Mouse (Mus musculus): ENCODE results near the gene Wars. TPM values are rescaled to one million over a fixed set of nuclear protein-coding genes. Genes with fewer than 3 reads are reported as not detected.

Gene Wars
- polyA plus RNA-seq, 1 experiment from 2014 or later = 77.2 TPM

DNA sequence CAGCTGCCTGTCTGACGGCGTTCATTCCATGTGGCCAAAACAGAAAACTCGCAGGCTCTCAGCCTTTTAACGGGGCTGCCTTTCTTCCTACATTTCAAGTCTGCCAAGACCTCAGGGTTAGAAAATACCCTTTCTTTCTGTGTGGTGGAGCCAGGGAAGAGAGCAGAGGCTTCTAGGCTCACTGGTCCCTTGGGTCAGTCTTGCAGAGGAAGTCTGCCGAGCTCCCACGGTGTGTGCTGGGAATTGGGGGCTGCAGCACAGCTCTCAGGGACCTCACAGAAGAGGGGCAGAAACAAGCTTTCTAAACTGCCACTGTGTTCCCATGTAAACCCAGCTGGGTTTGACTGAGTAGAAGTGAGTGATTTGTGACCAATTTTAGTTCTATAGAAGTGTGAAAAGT lies 40.3 kb upstream of the Wars start:
- Histone ChIP-seq H3K27me3 (ENCODE audit: control insufficient read depth, insufficient read depth, low read length) (no peaks in the 10 kb centered on the region), H3K36me3 (ENCODE audit: control insufficient read depth, insufficient read depth, low read length) (no peaks in the 10 kb centered on the region), H3K4me2 (no peak overlapping the region), H3K9ac (ENCODE audit: low read depth, low read length) (no peak overlapping the region), H3K4me3 (ENCODE audit: low read depth, low read length) (no peak overlapping the region), H3K4me1 (ENCODE audit: control insufficient read depth, insufficient read depth, low read length) (0 out of 2 replicates have a peak, but pooled peaks cover 9% of the 10 kb centered on the region), H3K27ac (ENCODE audit: low read depth, low read length) (no peak overlapping the region), H3K9me3 (replicated peaks; ENCODE audit: control insufficient read depth, low read length) (no peaks in the 10 kb centered on the region)
- no peak for ATAC-seq (replicated peaks; ENCODE audit: insufficient number of reproducible peaks, low FRiP score, low TSS enrichment)
- 86% methylated on average over 6 of the region's 6 CpGs for WGBS (ENCODE audit: insufficient replicate concordance)

DNA sequence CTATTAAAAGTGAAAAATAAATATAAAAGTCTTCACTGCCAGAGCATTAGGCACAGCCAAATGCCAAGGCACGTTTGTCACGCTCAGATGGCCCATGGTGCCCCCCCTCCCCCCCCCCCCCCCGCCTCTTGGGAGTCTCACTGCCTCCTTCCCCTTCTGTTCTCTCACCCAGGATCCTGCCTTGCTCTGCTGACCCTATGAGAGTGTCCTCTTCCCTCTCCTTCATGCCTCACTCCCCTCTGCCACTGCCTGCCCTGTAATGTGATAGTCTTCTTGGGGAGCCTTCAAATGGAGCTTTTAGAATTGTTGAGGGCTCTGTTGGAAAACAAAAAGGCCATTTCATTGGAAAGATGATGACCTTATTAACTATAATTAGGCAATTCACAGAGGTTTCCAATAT lies 38.1 kb upstream of the Wars start:
- H3K4me2 ChIP-seq = no peak overlapping the region
- 54% methylated on average over 2 of the region's 3 CpGs for WGBS (ENCODE audit: insufficient replicate concordance)
- no peaks in the 10 kb centered on the region for H3K9me3 ChIP-seq (replicated peaks; ENCODE audit: control insufficient read depth, low read length)
- no peak overlapping the region for H3K27ac ChIP-seq (ENCODE audit: low read depth, low read length)
- H3K9ac ChIP-seq (ENCODE audit: low read depth, low read length) = no peak overlapping the region
- H3K36me3 ChIP-seq (ENCODE audit: control insufficient read depth, insufficient read depth, low read length) = no peaks in the 10 kb centered on the region
- no peak overlapping the region for H3K4me3 ChIP-seq (ENCODE audit: low read depth, low read length)
- 0 out of 2 replicates have a peak, but pooled peaks cover 9% of the 10 kb centered on the region for H3K4me1 ChIP-seq (ENCODE audit: control insufficient read depth, insufficient read depth, low read length)
- no peak for ATAC-seq (replicated peaks; ENCODE audit: insufficient number of reproducible peaks, low FRiP score, low TSS enrichment)
- no peaks in the 10 kb centered on the region for H3K27me3 ChIP-seq (ENCODE audit: control insufficient read depth, insufficient read depth, low read length)

DNA sequence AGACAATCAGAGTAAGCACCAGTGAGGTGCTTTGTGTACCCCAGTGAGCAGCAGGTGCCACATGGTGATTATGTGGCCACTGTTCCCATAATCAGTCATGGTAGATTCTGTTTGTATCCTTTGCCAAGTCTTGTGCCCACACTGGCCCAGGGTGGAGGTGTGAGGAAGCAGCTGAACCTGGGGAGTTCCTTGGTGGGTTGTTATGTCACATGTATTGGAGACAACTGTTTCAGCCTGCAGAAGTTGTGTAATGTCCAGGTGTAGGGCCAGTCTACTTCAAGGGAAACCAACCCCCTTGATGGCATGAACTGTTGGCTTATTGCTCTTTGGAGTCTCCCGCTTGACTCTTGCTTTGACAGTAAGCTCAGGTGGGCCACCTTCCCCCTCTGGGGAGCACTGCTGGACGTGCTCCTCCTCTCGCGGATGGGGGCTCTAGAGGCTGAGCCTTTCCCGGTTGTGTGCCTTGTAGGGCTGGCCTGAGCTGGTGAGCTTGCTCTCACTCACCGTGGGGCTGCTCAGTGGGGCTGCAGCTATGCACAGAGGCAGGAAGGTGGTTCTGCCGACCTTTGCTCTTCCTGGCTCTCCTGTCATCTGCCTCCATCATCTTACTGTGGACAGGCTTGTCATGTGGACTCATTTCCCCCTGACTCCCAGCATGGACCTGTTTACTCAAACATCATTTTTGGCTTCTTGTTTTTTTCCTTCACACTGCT lies 37.5 kb upstream of the Wars start:
- Histone ChIP-seq H3K4me1 (ENCODE audit: control insufficient read depth, insufficient read depth, low read length) (0 out of 2 replicates have a peak, but pooled peaks cover 4% of the 10 kb centered on the region), H3K27me3 (ENCODE audit: control insufficient read depth, insufficient read depth, low read length) (no peaks in the 10 kb centered on the region), H3K9me3 (replicated peaks; ENCODE audit: control insufficient read depth, low read length) (no peaks in the 10 kb centered on the region), H3K4me3 (ENCODE audit: low read depth, low read length) (no peak overlapping the region), H3K36me3 (ENCODE audit: control insufficient read depth, insufficient read depth, low read length) (no peaks in the 10 kb centered on the region), H3K27ac (ENCODE audit: low read depth, low read length) (no peak overlapping the region), H3K9ac (ENCODE audit: low read depth, low read length) (no peak overlapping the region), H3K4me2 (no peak overlapping the region)
- ATAC-seq (replicated peaks; ENCODE audit: insufficient number of reproducible peaks, low FRiP score, low TSS enrichment) = no peak
- 56% methylated on average over 7 of the region's 7 CpGs for WGBS (ENCODE audit: insufficient replicate concordance)

DNA sequence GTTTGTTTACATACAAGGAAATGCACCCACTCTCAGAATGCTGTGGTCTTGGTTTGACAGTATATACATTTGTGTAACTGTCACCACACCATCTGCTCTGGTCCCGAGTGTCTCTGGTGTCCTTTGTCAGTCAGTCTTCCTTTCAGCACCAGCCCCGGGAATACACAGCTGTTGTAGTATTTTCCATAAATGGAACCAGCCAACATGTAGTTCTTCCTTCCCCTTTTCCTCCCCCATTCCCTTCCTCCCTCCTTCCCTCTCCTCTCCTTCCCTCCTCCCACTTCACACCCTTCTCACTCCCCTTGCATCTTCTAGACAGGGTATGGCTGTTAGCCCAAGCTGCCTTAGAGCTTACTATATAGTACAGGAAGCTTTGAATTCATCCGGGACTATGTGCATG lies 35.5 kb upstream of the Wars start:
- H3K27ac ChIP-seq (ENCODE audit: low read depth, low read length) = no peak overlapping the region
- H3K27me3 ChIP-seq (ENCODE audit: control insufficient read depth, insufficient read depth, low read length) = no peaks in the 10 kb centered on the region
- 61% methylated on average over 3 of the region's 3 CpGs for WGBS (ENCODE audit: insufficient replicate concordance)
- no peak overlapping the region for H3K4me3 ChIP-seq (ENCODE audit: low read depth, low read length)
- H3K4me2 ChIP-seq = no peak overlapping the region
- H3K9ac ChIP-seq (ENCODE audit: low read depth, low read length) = no peak overlapping the region
- H3K4me1 ChIP-seq (ENCODE audit: control insufficient read depth, insufficient read depth, low read length) = no peaks in the 10 kb centered on the region
- H3K36me3 ChIP-seq (ENCODE audit: control insufficient read depth, insufficient read depth, low read length) = no peaks in the 10 kb centered on the region
- H3K9me3 ChIP-seq (replicated peaks; ENCODE audit: control insufficient read depth, low read length) = no peaks in the 10 kb centered on the region
- ATAC-seq (replicated peaks; ENCODE audit: insufficient number of reproducible peaks, low FRiP score, low TSS enrichment) = no peak

DNA sequence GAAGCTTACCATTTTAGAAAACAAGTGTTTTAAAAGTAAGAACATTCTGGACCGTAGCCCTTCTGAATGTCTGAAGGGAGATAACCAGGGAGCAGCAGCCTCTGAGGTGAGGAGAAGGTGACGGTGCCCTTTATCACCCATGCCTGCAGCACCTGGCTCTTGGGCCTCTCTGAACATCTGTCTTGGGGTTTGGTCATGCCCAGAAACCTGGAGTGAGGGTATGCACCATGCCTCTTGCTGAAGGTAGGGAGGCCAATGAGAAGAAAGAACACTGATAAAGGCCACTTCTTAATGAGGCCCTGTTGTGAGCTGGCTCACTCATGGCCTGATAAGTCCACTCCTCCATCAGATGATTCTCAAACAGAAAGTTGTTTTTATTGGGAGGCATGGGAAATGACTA lies 34.3 kb upstream of the Wars start:
- H3K36me3 ChIP-seq (ENCODE audit: control insufficient read depth, insufficient read depth, low read length) = no peaks in the 10 kb centered on the region
- no peak for ATAC-seq (replicated peaks; ENCODE audit: insufficient number of reproducible peaks, low FRiP score, low TSS enrichment)
- no peaks in the 10 kb centered on the region for H3K27me3 ChIP-seq (ENCODE audit: control insufficient read depth, insufficient read depth, low read length)
- no peak overlapping the region for H3K4me3 ChIP-seq (ENCODE audit: low read depth, low read length)
- no peak overlapping the region for H3K4me2 ChIP-seq
- H3K9ac ChIP-seq (ENCODE audit: low read depth, low read length) = no peak overlapping the region
- no peaks in the 10 kb centered on the region for H3K4me1 ChIP-seq (ENCODE audit: control insufficient read depth, insufficient read depth, low read length)
- no peaks in the 10 kb centered on the region for H3K9me3 ChIP-seq (replicated peaks; ENCODE audit: control insufficient read depth, low read length)
- H3K27ac ChIP-seq (ENCODE audit: low read depth, low read length) = no peak overlapping the region
- 67% methylated on average over 2 of the region's 2 CpGs for WGBS (ENCODE audit: insufficient replicate concordance)

DNA sequence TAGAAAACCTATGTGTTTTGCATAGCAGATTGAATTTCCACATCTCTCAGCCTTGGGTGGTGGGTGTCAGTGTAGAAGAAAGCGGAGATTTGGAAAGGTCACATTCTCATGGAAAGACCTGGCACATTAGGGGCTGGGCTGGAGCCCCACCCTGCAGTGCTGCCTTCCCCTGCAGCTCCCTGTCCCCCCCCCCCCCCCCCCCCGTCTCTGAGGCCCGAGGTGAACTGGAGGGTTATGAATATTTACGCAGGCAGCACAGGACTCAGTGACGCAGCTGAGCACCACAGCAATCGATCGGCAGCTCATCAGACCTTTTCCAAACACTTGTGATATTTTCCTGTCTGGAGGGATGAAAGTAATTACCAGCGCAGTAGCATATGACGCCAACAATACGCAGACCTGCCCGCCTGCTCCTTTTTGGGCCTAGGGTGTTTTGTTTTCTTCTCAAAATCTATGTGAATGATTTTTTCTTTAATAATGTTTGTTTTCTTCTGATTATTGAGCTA lies 32.7 kb upstream of the Wars start:
- H3K4me1 ChIP-seq (ENCODE audit: control insufficient read depth, insufficient read depth, low read length) = no peaks in the 10 kb centered on the region
- H3K9ac ChIP-seq (ENCODE audit: low read depth, low read length) = no peak overlapping the region
- H3K4me3 ChIP-seq (ENCODE audit: low read depth, low read length) = no peak overlapping the region
- no peak overlapping the region for H3K4me2 ChIP-seq
- H3K36me3 ChIP-seq (ENCODE audit: control insufficient read depth, insufficient read depth, low read length) = no peaks in the 10 kb centered on the region
- no peaks in the 10 kb centered on the region for H3K27me3 ChIP-seq (ENCODE audit: control insufficient read depth, insufficient read depth, low read length)
- WGBS (ENCODE audit: insufficient replicate concordance) = 78% methylated on average over 9 of the region's 11 CpGs
- no peaks in the 10 kb centered on the region for H3K9me3 ChIP-seq (replicated peaks; ENCODE audit: control insufficient read depth, low read length)
- H3K27ac ChIP-seq (ENCODE audit: low read depth, low read length) = no peak overlapping the region
- no peak for ATAC-seq (replicated peaks; ENCODE audit: insufficient number of reproducible peaks, low FRiP score, low TSS enrichment)

DNA sequence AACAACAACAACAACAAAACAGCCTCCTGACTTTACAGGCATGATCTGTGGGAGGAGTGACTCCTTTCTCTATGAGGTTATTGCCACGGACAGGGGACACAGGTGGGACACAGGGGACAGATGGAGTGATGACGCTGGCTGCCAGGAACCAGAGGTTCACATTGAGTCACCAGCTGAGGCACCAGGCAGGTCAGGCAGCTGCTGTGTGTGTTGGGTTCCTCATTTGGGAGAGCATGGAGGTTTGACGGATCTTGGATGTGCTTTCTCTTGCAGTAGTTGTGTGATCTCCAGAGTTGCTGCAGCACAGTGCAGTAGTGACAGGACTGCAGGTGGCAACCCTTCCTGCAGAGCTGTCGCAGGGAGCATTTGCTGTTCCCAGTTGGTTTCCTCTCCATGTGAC lies 24.8 kb upstream of the Wars start:
- H3K4me2 ChIP-seq = no peak overlapping the region
- H3K4me3 ChIP-seq (ENCODE audit: low read depth, low read length) = no peak overlapping the region
- H3K36me3 ChIP-seq (ENCODE audit: control insufficient read depth, insufficient read depth, low read length) = no peaks in the 10 kb centered on the region
- H3K27me3 ChIP-seq (ENCODE audit: control insufficient read depth, insufficient read depth, low read length) = no peaks in the 10 kb centered on the region
- ATAC-seq (replicated peaks; ENCODE audit: insufficient number of reproducible peaks, low FRiP score, low TSS enrichment) = no peak
- no peak overlapping the region for H3K9ac ChIP-seq (ENCODE audit: low read depth, low read length)
- 62% methylated on average over 4 of the region's 4 CpGs for WGBS (ENCODE audit: insufficient replicate concordance)
- no peak overlapping the region for H3K27ac ChIP-seq (ENCODE audit: low read depth, low read length)
- no peaks in the 10 kb centered on the region for H3K9me3 ChIP-seq (replicated peaks; ENCODE audit: control insufficient read depth, low read length)
- H3K4me1 ChIP-seq (ENCODE audit: control insufficient read depth, insufficient read depth, low read length) = no peaks in the 10 kb centered on the region

DNA sequence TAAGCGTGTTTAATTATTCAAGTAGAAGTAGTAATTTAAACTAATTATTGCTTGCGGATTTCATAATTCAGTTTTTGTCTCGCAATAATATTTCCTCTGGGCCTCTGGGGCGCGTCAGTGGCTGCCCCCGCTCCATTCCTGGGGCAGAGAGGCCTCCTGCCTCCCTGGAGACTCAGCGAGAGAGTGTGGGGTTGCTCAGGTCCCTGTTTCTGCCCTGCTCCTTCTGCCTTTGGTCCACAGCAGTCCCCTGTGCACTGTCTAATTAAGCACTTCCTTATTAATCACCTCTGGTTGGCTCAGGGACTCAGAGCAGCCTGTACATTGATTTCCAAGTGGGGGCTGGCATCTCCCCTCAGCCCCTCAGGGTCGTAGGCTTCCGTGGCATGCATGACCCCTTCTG lies 23.5 kb upstream of the Wars start:
- H3K36me3 ChIP-seq (ENCODE audit: control insufficient read depth, insufficient read depth, low read length) = no peaks in the 10 kb centered on the region
- H3K9me3 ChIP-seq (replicated peaks; ENCODE audit: control insufficient read depth, low read length) = no peaks in the 10 kb centered on the region
- no peak overlapping the region for H3K4me3 ChIP-seq (ENCODE audit: low read depth, low read length)
- no peak overlapping the region for H3K4me2 ChIP-seq
- WGBS (ENCODE audit: insufficient replicate concordance) = 72% methylated on average over 9 of the region's 9 CpGs
- no peaks in the 10 kb centered on the region for H3K27me3 ChIP-seq (ENCODE audit: control insufficient read depth, insufficient read depth, low read length)
- H3K4me1 ChIP-seq (ENCODE audit: control insufficient read depth, insufficient read depth, low read length) = no peaks in the 10 kb centered on the region
- no peak overlapping the region for H3K27ac ChIP-seq (ENCODE audit: low read depth, low read length)
- no peak overlapping the region for H3K9ac ChIP-seq (ENCODE audit: low read depth, low read length)
- no peak for ATAC-seq (replicated peaks; ENCODE audit: insufficient number of reproducible peaks, low FRiP score, low TSS enrichment)

DNA sequence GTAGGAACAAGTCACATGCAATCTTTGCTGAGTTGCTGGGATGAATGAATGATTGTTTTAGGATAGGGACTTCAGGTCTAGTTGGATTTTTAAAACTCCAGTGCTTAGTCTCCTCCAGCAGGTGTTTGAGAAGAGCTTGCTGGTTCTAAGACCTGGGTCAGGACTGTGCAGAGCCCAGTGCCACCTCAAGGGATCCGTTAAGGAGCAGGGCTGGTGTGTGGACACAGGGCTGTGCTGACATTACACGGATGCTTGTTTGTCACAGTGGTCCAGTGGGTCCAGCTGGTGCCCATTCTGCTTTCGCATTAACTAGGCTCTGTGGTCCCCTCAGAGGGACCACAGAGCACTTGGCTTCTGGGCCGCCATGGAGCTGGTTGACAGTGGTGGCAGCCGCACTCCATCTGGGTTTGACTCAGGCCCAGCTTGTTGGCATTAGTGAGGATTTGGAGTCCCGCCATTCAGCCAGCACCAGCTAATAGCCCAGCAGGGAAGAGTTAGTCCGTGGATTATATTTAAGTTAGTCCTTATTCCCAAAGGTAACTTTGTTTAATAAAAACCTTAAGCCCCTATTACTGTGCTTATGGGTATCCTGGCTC lies 22.6 kb upstream of the Wars start:
- WGBS (ENCODE audit: insufficient replicate concordance) = 82% methylated on average over 7 of the region's 7 CpGs
- Histone ChIP-seq H3K4me2 (no peak overlapping the region), H3K4me1 (ENCODE audit: control insufficient read depth, insufficient read depth, low read length) (no peaks in the 10 kb centered on the region), H3K9me3 (replicated peaks; ENCODE audit: control insufficient read depth, low read length) (no peaks in the 10 kb centered on the region), H3K9ac (ENCODE audit: low read depth, low read length) (no peak overlapping the region), H3K27ac (ENCODE audit: low read depth, low read length) (no peak overlapping the region), H3K36me3 (ENCODE audit: control insufficient read depth, insufficient read depth, low read length) (no peaks in the 10 kb centered on the region), H3K4me3 (ENCODE audit: low read depth, low read length) (no peak overlapping the region), H3K27me3 (ENCODE audit: control insufficient read depth, insufficient read depth, low read length) (no peaks in the 10 kb centered on the region)
- ATAC-seq (replicated peaks; ENCODE audit: insufficient number of reproducible peaks, low FRiP score, low TSS enrichment) = no peak
